Mouse (Mus musculus) embryo, embryonic 11.5 days (tissue): ENCODE measurements around the gene BC030500.

Source experiments
- DNase-seq: peaks from one replicate; pipeline ENCODE4 v3.0.0-alpha.2; 2012; ENCODE audit warnings: low read depth, low spot score

Gene BC030500

DNA sequence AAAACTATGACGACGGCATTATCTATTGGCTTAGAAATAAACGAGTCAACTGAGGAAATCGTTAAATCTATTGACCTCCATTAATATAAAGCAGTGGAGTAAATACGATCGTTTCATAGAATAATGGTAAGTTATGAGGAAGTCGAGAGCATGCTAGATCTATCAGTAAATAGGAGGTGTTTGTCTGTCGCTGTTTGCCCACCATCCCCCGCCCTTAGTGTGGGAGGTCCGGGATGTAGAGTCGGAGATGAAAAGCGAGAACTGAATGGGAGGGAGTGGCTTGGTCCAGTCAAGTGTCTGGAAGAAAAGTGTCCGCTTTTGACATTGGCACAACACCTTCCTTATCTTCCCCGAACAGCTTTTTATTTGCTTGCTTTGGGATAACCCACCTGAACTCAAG is at the start of gene BC030500:
TSS of gene BC030500 (plus strand) at position 79 of the 400 bp plus-strand sequence.
- peak; percentile 4 for DNase-seq

DNA sequence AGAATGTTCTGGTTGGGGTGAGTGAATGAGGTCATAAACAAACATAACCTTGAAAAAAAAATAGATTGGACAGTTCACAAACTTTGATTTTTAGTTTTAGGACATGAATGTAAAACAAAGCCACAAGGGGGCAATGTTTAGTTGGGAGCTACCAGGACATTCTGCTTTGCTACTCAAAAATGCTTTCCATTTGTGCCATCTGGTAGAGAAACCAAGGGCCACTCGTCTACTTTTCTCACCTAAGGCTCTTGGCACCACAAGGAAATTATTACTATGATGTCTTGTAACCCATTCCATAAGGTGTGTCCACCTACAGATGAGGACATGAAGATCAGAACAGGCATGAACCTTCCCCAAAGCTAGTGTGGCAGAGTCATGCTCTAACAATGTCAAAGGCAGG is 25.1 kb upstream of the BC030500 start:
- DNase-seq: peak; percentile 11

DNA sequence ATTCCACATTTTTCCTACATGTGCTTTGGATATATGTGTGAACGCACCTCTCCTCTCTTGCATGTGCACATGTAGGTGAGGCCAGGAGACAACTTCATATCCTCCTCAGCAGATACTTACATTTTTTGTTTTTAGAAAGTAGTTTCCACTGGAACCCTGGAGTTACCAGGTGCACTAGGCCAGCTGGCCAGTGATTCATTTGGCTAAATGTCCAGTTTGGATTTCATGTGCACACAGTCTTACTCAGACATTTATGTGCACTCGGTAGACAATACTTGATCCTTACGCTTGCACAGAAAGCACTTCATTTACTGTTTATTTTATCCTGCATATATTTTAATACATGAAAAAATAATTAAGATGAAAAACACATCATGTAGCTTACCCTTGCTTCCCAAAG is 21.0 kb upstream of the BC030500 start:
- no peak for DNase-seq

DNA sequence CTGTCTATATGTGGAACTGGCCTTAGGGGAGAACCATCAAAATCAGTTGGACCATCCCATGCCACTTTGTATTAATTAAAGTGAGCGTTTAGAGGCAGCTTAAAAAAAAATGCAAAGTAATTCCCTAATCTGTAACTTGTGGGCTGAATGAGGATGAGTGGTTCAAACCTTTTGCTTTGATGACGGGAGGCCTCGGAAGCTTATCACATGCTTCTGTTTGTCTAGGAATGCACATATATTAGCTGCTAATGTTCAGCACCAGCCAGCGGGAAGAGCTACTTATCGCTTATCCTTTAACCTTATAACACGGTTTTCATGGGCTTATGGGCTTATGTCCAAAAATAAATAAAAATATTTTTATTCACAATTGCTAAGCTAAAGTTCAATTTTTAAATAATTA is 15.6 kb upstream of the BC030500 start:
- DNase-seq: no peak

DNA sequence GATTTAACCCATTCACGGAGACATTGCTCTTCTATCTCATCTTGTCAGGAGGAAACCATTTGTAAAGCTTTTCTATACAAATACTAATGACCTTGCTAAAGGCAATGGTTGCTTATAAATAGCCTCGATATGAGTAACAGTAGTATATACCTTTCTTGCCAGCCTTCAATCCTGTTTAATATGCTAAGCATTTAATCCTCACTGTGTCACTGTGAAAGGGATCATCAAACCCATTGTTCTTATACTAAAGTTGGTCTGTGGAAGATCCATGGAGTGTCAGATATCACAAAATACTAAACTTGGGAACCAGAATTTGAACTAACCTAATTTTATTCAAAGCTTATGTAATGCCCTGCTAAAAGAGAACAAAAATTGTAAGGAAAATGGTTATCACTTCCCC is 7.1 kb upstream of the BC030500 start:
- no peak for DNase-seq

DNA sequence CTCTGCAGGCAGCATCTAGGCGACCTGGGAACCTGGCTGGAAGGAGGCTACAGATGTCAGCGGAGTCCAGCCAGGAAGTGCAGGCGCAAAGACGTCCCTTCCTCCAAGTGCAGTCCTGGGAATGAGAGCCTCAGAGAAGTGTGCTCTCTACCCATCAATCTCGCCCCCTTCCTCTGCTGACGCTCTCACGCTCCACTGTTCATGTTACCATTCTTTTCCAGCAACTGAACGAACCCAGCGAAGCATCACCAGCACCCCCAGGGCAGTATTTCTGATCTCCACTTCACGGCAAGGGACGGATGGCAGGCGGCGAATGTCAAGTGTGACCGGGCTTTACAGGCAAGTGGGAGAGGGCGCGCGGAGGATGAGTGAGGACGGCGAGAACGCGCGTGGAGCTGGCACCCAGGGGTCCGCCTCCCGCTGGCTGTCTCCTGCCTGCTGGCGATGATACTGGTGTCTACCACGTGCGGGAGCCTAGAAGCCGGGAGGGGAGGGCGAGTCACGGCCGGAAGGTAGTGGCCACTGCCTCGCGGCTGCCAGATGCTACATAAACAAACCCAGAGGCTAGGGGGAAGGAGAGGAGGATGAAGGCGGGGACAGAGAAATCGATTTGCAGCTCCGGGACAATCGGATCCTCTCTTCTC is 763 bp downstream of the BC030500 start, which contains the start of gene Galntl6:
TSS of gene Galntl6 (minus strand) at position 445 of the 644 bp plus-strand sequence.
- peak; percentile 4 for DNase-seq

DNA sequence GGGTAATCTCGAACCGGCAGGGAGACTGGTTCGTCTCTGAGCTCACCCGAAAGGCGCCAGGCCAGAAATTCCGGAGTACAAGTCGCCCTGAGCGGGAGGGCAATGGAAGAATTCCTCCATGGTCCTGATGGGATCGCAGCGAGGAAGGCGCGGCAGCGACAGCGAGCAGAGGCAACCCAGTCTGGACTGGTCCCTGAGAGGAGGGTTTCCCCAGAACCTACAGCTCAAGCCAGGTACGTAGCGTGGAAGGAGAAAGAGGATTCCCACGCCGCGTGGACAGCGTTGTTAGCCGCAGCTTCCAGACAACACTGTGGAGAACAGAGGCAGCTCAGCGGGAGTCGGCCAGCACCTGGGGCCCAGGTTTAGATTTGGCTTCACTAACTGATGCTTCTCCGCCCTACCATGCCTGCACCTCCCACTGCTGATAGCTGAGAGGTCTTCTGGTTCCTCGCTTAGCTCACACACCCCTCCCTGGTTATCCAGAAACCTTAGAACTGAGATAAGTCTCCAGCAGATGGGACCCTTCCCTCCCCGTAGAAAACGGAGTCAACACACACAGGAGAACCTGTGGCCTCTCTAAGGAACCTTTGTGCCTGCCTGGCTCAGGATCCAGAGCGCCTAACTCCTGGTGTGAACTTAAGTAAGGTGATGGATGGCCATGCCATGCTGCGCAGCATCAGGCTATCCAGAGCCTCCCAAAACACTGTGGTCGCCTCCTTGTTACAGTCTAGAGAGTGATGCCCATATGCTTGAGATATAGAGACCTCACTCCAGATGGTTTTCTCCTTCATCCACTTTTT is 1.5 kb downstream of the BC030500 start:
- DNase-seq: peak; percentile 13

DNA sequence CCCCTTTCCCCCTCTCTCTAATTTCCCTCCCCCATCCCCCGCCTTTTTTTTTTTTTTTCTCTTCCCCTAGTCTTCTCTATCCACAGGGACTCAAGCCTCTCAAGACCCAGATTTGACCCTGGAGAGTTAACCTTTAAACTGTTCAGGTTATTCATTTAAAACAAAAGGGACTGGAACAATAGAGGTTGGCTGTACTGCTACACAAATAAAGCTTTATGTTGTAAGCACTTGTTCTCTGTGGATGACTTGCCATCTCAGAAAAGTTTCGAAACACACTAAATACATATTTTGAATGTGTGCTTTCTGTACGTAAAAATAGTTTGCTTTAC is 2.0 kb downstream of the BC030500 start:
- no peak for DNase-seq

DNA sequence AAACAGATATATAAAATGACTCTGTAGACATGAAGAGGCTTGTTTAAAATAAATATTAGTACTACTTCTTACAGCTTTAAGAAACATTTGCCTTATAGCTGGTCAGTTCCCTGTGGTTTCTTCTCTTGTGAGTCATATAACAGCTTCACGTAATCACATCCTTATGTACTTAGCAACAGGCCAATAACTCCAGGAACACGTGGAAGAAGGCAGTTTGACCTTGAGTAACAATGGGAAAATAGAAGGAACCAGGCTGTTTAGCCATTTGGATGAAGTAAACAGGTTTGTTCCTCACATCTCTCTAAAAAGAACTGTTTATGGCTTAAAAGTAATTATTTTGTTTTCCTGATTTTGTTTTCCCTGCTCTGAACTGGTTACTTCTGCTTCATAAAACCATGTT is 3.6 kb downstream of the BC030500 start:
- no peak for DNase-seq

DNA sequence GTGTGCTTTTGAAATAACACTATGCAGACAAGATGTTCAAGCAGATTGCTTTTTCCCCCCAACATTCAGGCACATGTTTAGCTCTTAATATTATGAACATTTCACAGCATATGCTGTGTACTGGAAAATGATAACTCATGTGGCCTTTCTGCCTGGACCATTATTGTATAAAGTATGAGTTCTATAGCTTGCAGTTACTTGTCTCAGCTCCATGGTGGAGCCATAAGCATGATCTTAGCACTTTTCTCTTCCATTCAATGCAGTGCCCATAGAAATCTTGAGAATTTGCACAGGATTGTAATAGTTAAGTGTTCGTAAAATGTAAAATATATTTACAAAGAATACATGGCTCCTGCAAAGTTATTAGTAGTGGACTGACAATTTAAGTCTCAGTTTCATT is 19.5 kb downstream of the BC030500 start:
- no peak for DNase-seq

DNA sequence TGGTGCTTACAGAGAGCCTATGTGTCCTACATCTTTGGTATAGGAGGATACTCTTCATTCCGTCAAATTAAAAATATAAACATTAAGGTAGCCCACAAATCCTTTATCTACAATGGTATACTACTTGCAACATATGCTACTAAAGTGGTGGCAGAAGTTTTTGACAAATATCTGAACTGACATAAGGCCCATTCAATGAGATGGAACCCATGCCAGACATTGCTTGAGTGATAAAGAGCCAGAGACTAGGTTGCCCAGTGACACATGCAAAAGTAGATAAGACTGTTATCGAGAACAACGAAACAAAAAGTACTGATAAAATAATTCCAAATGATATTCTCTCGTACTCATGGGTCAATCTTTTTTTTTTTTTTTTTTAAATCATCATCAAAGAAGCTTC is 32.2 kb downstream of the BC030500 start:
- no peak for DNase-seq

DNA sequence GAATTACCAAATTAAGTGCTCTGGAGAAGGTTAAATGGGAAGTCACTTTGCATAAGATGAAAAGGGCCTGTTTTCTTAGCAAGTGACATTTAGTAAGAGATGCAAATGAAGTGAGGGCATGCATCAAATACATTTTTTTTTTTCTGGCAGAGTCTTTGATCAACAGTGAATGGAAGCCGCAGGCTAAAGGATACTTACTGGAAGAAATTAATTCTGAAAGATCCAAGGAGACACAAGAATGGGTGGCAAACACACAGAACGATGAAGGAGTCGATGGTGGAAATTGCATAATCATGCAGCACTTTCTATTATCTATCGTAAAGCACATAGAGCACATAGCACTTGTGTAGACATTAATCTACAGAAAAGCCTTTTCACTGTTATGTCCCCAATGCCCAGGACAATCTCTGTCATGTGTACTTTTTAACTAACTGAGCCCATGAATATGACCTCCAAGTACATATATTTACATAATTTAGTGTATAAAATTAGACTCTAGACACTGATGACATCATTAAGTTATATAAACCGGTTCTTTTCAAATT is 45.7 kb downstream of the BC030500 start:
- DNase-seq: no peak
